ENCODE assay signal across 9 mouse cellular contexts in genomic region chr10:110705672-110706071, GRCm38 (mm10). TPM values are rescaled to one million over a fixed set of nuclear protein-coding genes. Genes with fewer than 3 reads are reported as not detected.
DNase-seq lines count a peak whose midpoint lies in the region; ATAC-seq and TF ChIP-seq lines count a peak whose summit lies in the region.
"Had no signal": no experiment of that assay in that cellular context is flagged by ENCODE, and none has a peak within 500 bp of the region (broad histone marks: within the 10 kb centered on the region; RNA-seq: fewer than 3 reads in every experiment).

No protein-coding gene starts in this region.

- H3K9ac ChIP-seq in kidney, embryonic 15.5 days = no peak overlapping the region
- H3K9ac ChIP-seq in embryonic facial prominence, embryonic 11.5 days (replicated peaks; ENCODE audit: low read length) = no peak overlapping the region
- no peak overlapping the region for H3K9ac ChIP-seq in forebrain, embryonic 11.5 days (ENCODE audit: low read length)

- 42% methylated on average over 9 of the region's 9 CpGs for WGBS in kidney, adult 2 months
- 47% methylated on average over 9 of the region's 9 CpGs for WGBS in kidney, embryonic 15.5 days
- WGBS in embryonic facial prominence, embryonic 11.5 days = 47% methylated on average over 9 of the region's 9 CpGs
- WGBS in forebrain, embryonic 11.5 days = 59% methylated on average over 9 of the region's 9 CpGs

- peaks cover 14% of the 10 kb centered on the region for H3K4me1 ChIP-seq in kidney, adult 2 months (ENCODE audit: control insufficient read depth, insufficient read depth, low read length)
- no peaks in the 10 kb centered on the region for H3K4me1 ChIP-seq in kidney, embryonic 15.5 days
- no peaks in the 10 kb centered on the region for H3K4me1 ChIP-seq in G1E (ENCODE audit: insufficient read depth, low read depth, low read length)
- no peaks in the 10 kb centered on the region for H3K4me1 ChIP-seq in embryonic facial prominence, embryonic 11.5 days (ENCODE audit: control insufficient read depth, insufficient read depth, low read length)
- no peaks in the 10 kb centered on the region for H3K4me1 ChIP-seq in forebrain, embryonic 11.5 days (replicated peaks; ENCODE audit: control insufficient read depth, insufficient read depth, low read length)

- TF ChIP-seq POLR2A in kidney, adult 2 months (IDR thresholded peaks at IDR 0.05; ENCODE audit: low read depth, low read length) = no peak

- H3K4me2 ChIP-seq in kidney, embryonic 15.5 days = no peak overlapping the region
- H3K4me2 ChIP-seq in embryonic facial prominence, embryonic 11.5 days (ENCODE audit: low read depth, low read length) = no peak overlapping the region
- H3K4me2 ChIP-seq in forebrain, embryonic 11.5 days (ENCODE audit: low read depth, low read length, severe bottlenecking) = no peak overlapping the region

- H3K4me3 ChIP-seq in kidney, adult 2 months (ENCODE audit: insufficient read depth, low read depth, low read length) = no peak overlapping the region
- H3K4me3 ChIP-seq in kidney, embryonic 15.5 days (replicated peaks) = no peak overlapping the region
- H3K4me3 ChIP-seq in G1E (ENCODE audit: low read depth, low read length) = no peak overlapping the region
- no peak overlapping the region for H3K4me3 ChIP-seq in embryonic facial prominence, embryonic 11.5 days (ENCODE audit: low read depth, low read length)
- no peak overlapping the region for H3K4me3 ChIP-seq in forebrain, embryonic 11.5 days (ENCODE audit: low read depth, low read length)

- H3K9me3 ChIP-seq in kidney, embryonic 15.5 days (replicated peaks) = no peaks in the 10 kb centered on the region
- H3K9me3 ChIP-seq in G1E (replicated peaks) = no peaks in the 10 kb centered on the region
- no peaks in the 10 kb centered on the region for H3K9me3 ChIP-seq in embryonic facial prominence, embryonic 11.5 days (replicated peaks; ENCODE audit: control insufficient read depth, low read length)
- no peaks in the 10 kb centered on the region for H3K9me3 ChIP-seq in forebrain, embryonic 11.5 days (ENCODE audit: control insufficient read depth, low read length)

- no peak overlapping the region for H3K27ac ChIP-seq in kidney, adult 2 months (ENCODE audit: insufficient read depth, low read depth, low read length)
- H3K27ac ChIP-seq in kidney, embryonic 15.5 days = no peak overlapping the region
- no peak overlapping the region for H3K27ac ChIP-seq in embryonic facial prominence, embryonic 11.5 days (replicated peaks; ENCODE audit: low read depth, low read length)
- H3K27ac ChIP-seq in forebrain, embryonic 11.5 days (ENCODE audit: low read depth, low read length) = no peak overlapping the region

- ATAC-seq in kidney, embryonic 15.5 days (replicated peaks; ENCODE audit: low FRiP score) = no peak
- ATAC-seq in G1E (ENCODE audit: extremely low read depth, insufficient number of reproducible peaks, low FRiP score, poor library complexity, severe bottlenecking) = peak; percentile 34; the same call in 1 of the 2 replicates
- no peak for ATAC-seq in embryonic facial prominence, embryonic 11.5 days (replicated peaks; ENCODE audit: insufficient number of reproducible peaks, low FRiP score, low TSS enrichment, low read depth)
- ATAC-seq in forebrain, embryonic 11.5 days (replicated peaks; ENCODE audit: low FRiP score) = no peak

- H3K36me3 ChIP-seq in kidney, adult 2 months (ENCODE audit: control insufficient read depth, insufficient read depth, low read length) = no peaks in the 10 kb centered on the region
- H3K36me3 ChIP-seq in kidney, embryonic 15.5 days = no peaks in the 10 kb centered on the region
- no peaks in the 10 kb centered on the region for H3K36me3 ChIP-seq in G1E (replicated peaks)
- H3K36me3 ChIP-seq in embryonic facial prominence, embryonic 11.5 days (replicated peaks; ENCODE audit: control insufficient read depth, insufficient read depth, low read depth, low read length) = no peaks in the 10 kb centered on the region
- no peaks in the 10 kb centered on the region for H3K36me3 ChIP-seq in forebrain, embryonic 11.5 days (ENCODE audit: control insufficient read depth, insufficient read depth, low read length)

- DNase-seq in kidney, adult 2 months = peak; percentile 59
- DNase-seq in G1E (ENCODE audit: low spot score) = no peak
- peak; percentile 42 for DNase-seq in embryonic facial prominence, embryonic 11.5 days (ENCODE audit: low spot score)
- peak; percentile 35 for DNase-seq in retina, embryonic 14.5 days (ENCODE audit: low spot score)
- no peak for DNase-seq in frontal cortex, adult 2 months (ENCODE audit: extremely low spot score in 1 of 2, low spot score in 1 of 2)
- DNase-seq in forebrain, embryonic 11.5 days (ENCODE audit: low spot score) = no peak
- DNase-seq in heart, adult 9 months (ENCODE audit: low spot score in 2 of 2) = no peak

- TF ChIP-seq CTCF in kidney, adult 2 months (conservative IDR thresholded peaks at IDR 0.05; ENCODE audit: insufficient read depth, insufficient read length, low read depth, low read length) = peak; percentile 59
- TF ChIP-seq CTCF in G1E (IDR thresholded peaks at IDR 0.05; ENCODE audit: low read depth, low read length) = no peak

- no peaks in the 10 kb centered on the region for H3K27me3 ChIP-seq in kidney, adult 2 months (replicated peaks; ENCODE audit: control insufficient read depth, insufficient read depth, low read length)
- no peaks in the 10 kb centered on the region for H3K27me3 ChIP-seq in kidney, embryonic 15.5 days
- no peaks in the 10 kb centered on the region for H3K27me3 ChIP-seq in G1E (ENCODE audit: insufficient read depth, low read length)
- no peaks in the 10 kb centered on the region for H3K27me3 ChIP-seq in embryonic facial prominence, embryonic 11.5 days (ENCODE audit: control insufficient read depth, insufficient read depth, low read length)
- H3K27me3 ChIP-seq in forebrain, embryonic 11.5 days (ENCODE audit: control insufficient read depth, insufficient read depth, low read length) = no peaks in the 10 kb centered on the region

RNA-seq across cellular contexts. Expression of gene E2f7, which starts 39.6 kb away (rescaled TPM):
- polyA plus RNA-seq in kidney, adult 2 months (2012; rRNA removed) = 0.09 and 0.31 TPM in 2 replicates
- polyA plus RNA-seq in kidney, embryonic 15.5 days (2015; fragmentation: Nextera tagmentation; extraction: Ambion mirVana) = 26.5 and 29.5 TPM in 2 replicates
- 26.2 and 28.1 TPM in 2 replicates for total RNA-seq in G1E (2014; fragmentation: Nextera tagmentation)
- 9.4 and 10.7 TPM in 2 replicates for total RNA-seq in G1E (2017)
- polyA plus RNA-seq in G1E (2012) = 23.0 and 24.4 TPM in 2 replicates
- 33.1 and 34.0 TPM in 2 replicates for polyA plus RNA-seq in embryonic facial prominence, embryonic 11.5 days (2014; fragmentation: Nextera tagmentation; extraction: Ambion mirVana)
- polyA plus RNA-seq in frontal cortex, adult 2 months (2012; rRNA removed) = 0.22 and 0.44 TPM in 2 replicates
- polyA plus RNA-seq in forebrain, embryonic 11.5 days (2014; fragmentation: Nextera tagmentation; extraction: Ambion mirVana) = 46.5 and 46.9 TPM in 2 replicates
- total RNA-seq: monocyte, adult 5-6 weeks had no signal

Comparison
In these comparisons a context has a peak if more than half of its experiments do, and no peak if none do; other contexts are left out.
1. RNA of gene E2f7, which starts 39.6 kb away (polyA plus RNA-seq): 46.5 to 46.9 TPM in forebrain, embryonic 11.5 days, 33.1 to 34.0 TPM in embryonic facial prominence, embryonic 11.5 days, 26.5 to 29.5 TPM in kidney, embryonic 15.5 days and 23.0 to 24.4 TPM in G1E; 0.22 to 0.44 TPM in frontal cortex, adult 2 months and 0.09 to 0.31 TPM in kidney, adult 2 months; every median in the first group is over 10 times any median in the second.
2. DNase-seq: peak in kidney, adult 2 months (single experiment), embryonic facial prominence, embryonic 11.5 days (single experiment) and retina, embryonic 14.5 days (single experiment); none in G1E (single experiment), frontal cortex, adult 2 months (0 of 2), forebrain, embryonic 11.5 days (single experiment) and heart, adult 9 months (0 of 2).